Mouse (Mus musculus): ENCODE results near the gene Rbm4.

The Rbm4 gene

DNA sequence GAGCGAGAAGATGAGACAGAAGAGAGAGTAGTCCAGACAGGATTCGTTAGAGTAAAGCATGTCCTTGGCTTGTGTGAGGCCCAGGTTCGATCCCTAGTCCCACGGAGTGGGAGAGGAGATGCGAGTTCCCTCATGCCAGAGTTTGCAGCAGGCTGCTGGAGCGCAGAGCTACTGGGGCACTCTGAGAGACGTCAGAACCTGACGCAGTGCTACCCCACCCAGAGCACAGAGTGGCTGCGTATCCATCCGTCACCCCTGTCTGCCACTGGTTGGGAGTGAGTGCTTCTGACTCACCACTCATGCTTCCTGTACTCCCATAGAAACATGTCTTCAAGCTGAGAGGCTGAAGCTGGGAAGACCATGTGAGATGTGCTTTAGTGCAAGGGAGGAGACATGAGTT is 52.2 kb downstream of the Rbm4 start:
- DNase-seq (ENCODE audit: low spot score): no peak

DNA sequence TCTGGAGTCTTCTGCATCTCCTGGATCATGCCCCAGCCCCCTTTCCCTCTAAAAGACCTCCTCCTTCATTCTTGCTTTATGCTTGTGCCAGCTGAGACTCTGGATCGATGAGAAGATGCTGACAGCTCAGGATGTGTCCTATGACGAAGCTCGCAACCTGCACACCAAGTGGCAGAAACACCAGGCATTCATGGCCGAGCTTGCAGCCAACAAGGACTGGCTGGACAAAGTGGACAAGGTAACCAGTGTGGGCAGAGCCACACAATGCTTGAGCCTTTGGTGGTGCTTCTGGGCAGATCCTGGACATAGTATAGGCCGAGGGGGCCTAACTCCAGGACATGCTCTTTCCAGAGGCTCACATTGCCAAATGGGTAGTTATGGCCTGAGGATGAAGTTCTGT is 53.9 kb downstream of the Rbm4 start:
- no peak for DNase-seq (ENCODE audit: low spot score)

DNA sequence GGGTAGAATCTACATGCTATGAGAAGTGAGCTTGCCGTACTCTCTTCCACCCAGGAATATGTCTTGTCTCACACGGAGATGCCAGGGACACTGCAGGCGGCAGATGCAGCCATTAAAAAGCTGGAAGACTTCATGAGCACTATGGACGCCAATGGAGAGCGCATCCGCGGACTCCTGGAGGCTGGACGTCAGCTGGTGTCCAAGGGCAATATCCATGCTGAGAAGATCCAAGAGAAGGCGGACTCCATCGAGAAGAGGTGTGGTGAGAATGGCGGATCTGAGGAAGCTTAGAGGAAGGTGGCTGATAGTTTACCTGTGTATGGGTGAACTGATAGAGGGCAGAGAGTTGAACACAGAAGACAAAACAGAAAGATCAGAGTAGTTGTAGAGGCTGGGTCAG is 54.6 kb downstream of the Rbm4 start:
- DNase-seq (ENCODE audit: low spot score): no peak

DNA sequence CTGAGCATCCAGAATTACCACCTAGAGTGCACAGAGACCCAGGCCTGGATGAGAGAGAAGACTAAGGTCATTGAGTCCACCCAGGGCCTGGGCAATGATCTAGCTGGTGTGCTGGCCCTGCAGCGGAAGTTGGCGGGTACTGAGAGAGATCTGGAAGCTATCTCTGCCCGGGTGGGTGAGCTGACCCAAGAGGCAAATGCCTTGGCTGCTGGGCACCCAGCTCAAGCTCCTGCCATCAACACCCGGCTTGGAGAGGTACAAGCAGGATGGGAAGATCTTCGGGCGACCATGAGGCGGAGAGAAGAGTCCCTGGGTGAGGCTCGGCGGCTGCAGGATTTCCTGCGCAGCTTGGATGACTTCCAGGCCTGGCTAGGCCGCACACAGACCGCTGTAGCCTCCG is 55.8 kb downstream of the Rbm4 start:
- DNase-seq (ENCODE audit: low spot score): no peak
